Mouse (Mus musculus): ENCODE data around the gene Rps6ka1.

DNA sequence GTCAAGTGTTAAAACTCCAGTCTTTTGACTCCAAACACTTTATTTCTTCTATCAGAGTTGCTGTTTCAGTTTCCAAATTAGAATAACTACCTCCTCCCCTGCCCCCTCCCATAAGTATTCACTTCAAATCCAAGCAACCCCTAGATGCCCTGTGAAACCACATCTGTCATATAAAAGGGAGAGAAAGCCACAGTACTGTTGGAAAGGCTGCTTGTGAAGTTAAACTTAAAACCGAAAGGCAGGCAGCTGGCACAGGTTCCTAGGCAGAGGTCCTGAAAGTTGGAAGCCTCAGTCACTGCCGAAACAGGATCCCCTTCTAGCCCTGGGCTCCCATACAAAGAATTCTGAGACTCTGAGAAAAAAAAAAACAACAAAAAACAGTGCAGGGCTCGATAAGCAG is 61.9 kb downstream of the Rps6ka1 start:
- no peak for TF ChIP-seq POLR2A (IDR thresholded peaks at IDR 0.05; ENCODE audit: insufficient read depth, low read depth, low read length)
- TF ChIP-seq CTCF (IDR thresholded peaks at IDR 0.05; ENCODE audit: insufficient read depth, low read depth, low read length): no peak
